Mouse (Mus musculus) common myeloid progenitor, adult 5-6 weeks (primary cell): ENCODE measurements around the gene Irgq. TPM values are rescaled to one million over a fixed set of nuclear protein-coding genes. Genes with fewer than 3 reads are reported as not detected.
"Not testable (repeated sequence)": the region's sequence is repeated elsewhere in the genome, so short reads cannot be mapped to it uniquely, and the experiment has no call there.

Experiments
- ATAC-seq: replicated peaks from 2 replicates; pipeline ENCODE4 v1.8.0; 2016; ENCODE audit warnings: low read depth, mild to moderate bottlenecking, moderate TSS enrichment, inconsistent platforms; ENCODE audit not compliant: poor library complexity, severe bottlenecking
- total RNA-seq: library from RNA; stranded (forward); fragments of 200-1000, 187-1606 nt; gene quantifications from 2 replicates; pipeline ENCODE4 v1.2.3, GENCODE M21; 2017

Irgq gene
- 3.5 and 6.0 TPM in 2 replicates for total RNA-seq

GRCm38 (mm10) chr7:24530062-24530931, at the start of gene Irgq:
Irgq (plus strand) TSS chr7:24530689.
- peak; percentile 92 for ATAC-seq

- peak; percentile 18 for ATAC-seq
Observed at GRCm38 (mm10) chr7:24480986-24481473, 49.5 kb upstream of the Irgq start.

- ATAC-seq, result peak; percentile 73
Observed at GRCm38 (mm10) chr7:24481474-24482207, 48.8 kb upstream of the Irgq start, which contains the start of gene Cadm4. Cadm4 (plus strand) TSS chr7:24482023.

GRCm38 (mm10) chr7:24482208-24483020, 48.1 kb upstream of the Irgq start:
- no peak for ATAC-seq

- not testable (repeated sequence) for ATAC-seq
Observed at GRCm38 (mm10) chr7:24483291-24483690, 47.2 kb upstream of the Irgq start.

GRCm38 (mm10) chr7:24485481-24485880, 45.0 kb upstream of the Irgq start:
- ATAC-seq, result no peak

- no peak for ATAC-seq
Observed at GRCm38 (mm10) chr7:24486654-24487130, 43.8 kb upstream of the Irgq start.

- no peak for ATAC-seq
Observed at GRCm38 (mm10) chr7:24487403-24487802, 43.1 kb upstream of the Irgq start.

- no peak for ATAC-seq
Observed at GRCm38 (mm10) chr7:24488303-24488702, 42.2 kb upstream of the Irgq start.

- peak; percentile 52 for ATAC-seq
Observed at GRCm38 (mm10) chr7:24499856-24500577, 30.5 kb upstream of the Irgq start.

- ATAC-seq, result no peak
Observed at GRCm38 (mm10) chr7:24500929-24501328, 29.6 kb upstream of the Irgq start.

- no peak for ATAC-seq
Observed at GRCm38 (mm10) chr7:24501492-24501891, 29.0 kb upstream of the Irgq start.

GRCm38 (mm10) chr7:24504004-24504403, 26.5 kb upstream of the Irgq start:
- no peak for ATAC-seq

- ATAC-seq, result no peak
Observed at GRCm38 (mm10) chr7:24504868-24505267, 25.6 kb upstream of the Irgq start.

- ATAC-seq, result no peak
Observed at GRCm38 (mm10) chr7:24505447-24506064, 24.9 kb upstream of the Irgq start.

- no peak for ATAC-seq
Observed at GRCm38 (mm10) chr7:24506065-24506459, 24.4 kb upstream of the Irgq start.

GRCm38 (mm10) chr7:24506476-24506837, 24.0 kb upstream of the Irgq start:
- ATAC-seq, result no peak

GRCm38 (mm10) chr7:24506838-24507725, 23.4 kb upstream of the Irgq start, which contains the start of gene Zfp428:
Zfp428 (plus strand) TSS chr7:24507006.
- ATAC-seq, result peak; percentile 55
